Mouse (Mus musculus) erythroblast, embryonic 14.5 days (primary cell): Measurements from ENCODE around the gene Tmem255b.

ENCODE experiments used
- GATA1 ChIP-seq: IDR thresholded peaks from 2 replicates; pipeline ENCODE4 v1.6.1; 2012; ENCODE audit warnings: low read length, inconsistent platforms, mixed read lengths
- TAL1 ChIP-seq: IDR thresholded peaks from 3 replicates; pipeline ENCODE4 v1.6.1; 2012; ENCODE audit warnings: low read length, inconsistent platforms, mixed read lengths

DNA sequence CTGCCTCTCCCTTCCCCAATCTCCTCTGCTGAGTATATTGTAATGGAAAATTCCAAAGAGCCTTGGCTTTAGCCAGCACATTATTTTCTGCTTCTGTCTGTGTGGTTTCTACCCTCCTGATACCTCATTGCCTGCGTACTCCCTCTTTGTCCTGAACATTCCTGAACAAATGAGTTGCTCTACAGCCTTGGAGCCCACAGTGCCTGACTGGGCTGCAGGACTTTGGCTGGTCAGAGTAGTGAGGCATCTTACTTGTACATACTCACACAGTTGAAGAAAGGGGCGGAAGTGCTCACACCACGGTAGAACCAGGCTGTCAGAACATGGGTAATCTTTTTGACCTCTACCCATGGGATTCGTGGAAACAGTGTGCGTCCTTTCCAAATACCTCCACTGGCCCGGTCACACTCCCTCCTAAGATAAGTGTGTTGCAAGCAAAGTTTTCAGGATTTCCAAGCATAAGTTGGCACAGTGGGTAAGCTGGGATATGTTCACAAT, 82.3 kb downstream of the Tmem255b start:
- no peak for TF ChIP-seq GATA1
- no peak for TF ChIP-seq TAL1
